Mouse (Mus musculus): ENCODE measurements at regions not wholly inside any gene's neighbourhood (a gene's known extent, or its start where the extent isn't known, plus 50 kb on each side); places are given as distances from the start of the nearest gene placed in this dataset.
A peak's percentile ranks its signal among the peaks of the same experiment; 100 is the strongest.
"Not testable (repeated sequence)": the region's sequence is repeated elsewhere in the genome, so short reads cannot be mapped to it uniquely, and the experiment has no call there.

- Histone ChIP-seq H3K4me1 (ENCODE audit: control insufficient read depth, insufficient read depth, low read length) (no peaks in the 10 kb centered on the region; the same call in 1 of the 2 replicates), H3K4me3 (ENCODE audit: insufficient read depth, low read length) (no peak overlapping the region), H3K27ac (ENCODE audit: insufficient read depth, low read length) (peak overlapping the region; percentile 13; the same call in 1 of the 2 replicates)
- no peak for TF ChIP-seq CTCF (IDR thresholded peaks at IDR 0.05; ENCODE audit: borderline replicate concordance, insufficient read depth, low read length)
- no peak for TF ChIP-seq POLR2A (IDR thresholded peaks at IDR 0.05; ENCODE audit: low read depth, low read length)
Measured at GRCm38 (mm10) chr3:82259986-82260652, 97.7 kb upstream of the Map9 start.

GRCm38 (mm10) chr3:82250796-82251261, 105.2 kb upstream of the Gucy1a1 start:
- Histone ChIP-seq H3K4me1 (ENCODE audit: control insufficient read depth, insufficient read depth, low read length) (no peaks in the 10 kb centered on the region), H3K27ac (ENCODE audit: insufficient read depth, low read length) (no peak overlapping the region), H3K4me3 (ENCODE audit: insufficient read depth, low read length) (no peak overlapping the region)
- TF ChIP-seq CTCF (IDR thresholded peaks at IDR 0.05; ENCODE audit: borderline replicate concordance, insufficient read depth, low read length) (no peak), POLR2A (IDR thresholded peaks at IDR 0.05; ENCODE audit: low read depth, low read length) (no peak)

- Histone ChIP-seq H3K4me1 (ENCODE audit: control insufficient read depth, insufficient read depth, low read length) (no peaks in the 10 kb centered on the region), H3K4me3 (ENCODE audit: insufficient read depth, low read length) (no peak overlapping the region), H3K27ac (ENCODE audit: insufficient read depth, low read length) (no peak overlapping the region)
- TF ChIP-seq POLR2A (IDR thresholded peaks at IDR 0.05; ENCODE audit: low read depth, low read length) (no peak), CTCF (IDR thresholded peaks at IDR 0.05; ENCODE audit: borderline replicate concordance, insufficient read depth, low read length) (no peak)
Measured at GRCm38 (mm10) chr3:82249968-82250795, 104.6 kb upstream of the Gucy1a1 start.

- TF ChIP-seq POLR2A (IDR thresholded peaks at IDR 0.05; ENCODE audit: low read depth, low read length) (no peak), CTCF (IDR thresholded peaks at IDR 0.05; ENCODE audit: borderline replicate concordance, insufficient read depth, low read length) (no peak)
- H3K27ac ChIP-seq (ENCODE audit: insufficient read depth, low read length) = no peak overlapping the region
- H3K4me1 ChIP-seq (ENCODE audit: control insufficient read depth, insufficient read depth, low read length) = no peaks in the 10 kb centered on the region
- H3K4me3 ChIP-seq (ENCODE audit: insufficient read depth, low read length) = no peak overlapping the region
Measured at GRCm38 (mm10) chr3:82236377-82237057, 90.9 kb upstream of the Gucy1a1 start.

- no peak overlapping the region for H3K4me3 ChIP-seq (ENCODE audit: insufficient read depth, low read length)
- H3K27ac ChIP-seq (ENCODE audit: insufficient read depth, low read length) = no peak overlapping the region
- H3K4me1 ChIP-seq (ENCODE audit: control insufficient read depth, insufficient read depth, low read length) = no peaks in the 10 kb centered on the region
- TF ChIP-seq POLR2A (IDR thresholded peaks at IDR 0.05; ENCODE audit: low read depth, low read length) = no peak
- TF ChIP-seq CTCF (IDR thresholded peaks at IDR 0.05; ENCODE audit: borderline replicate concordance, insufficient read depth, low read length) = no peak
Measured at GRCm38 (mm10) chr3:82234306-82234705, 88.7 kb upstream of the Gucy1a1 start.

GRCm38 (mm10) chr3:82223379-82223778, 77.8 kb upstream of the Gucy1a1 start:
- no peak overlapping the region for H3K4me3 ChIP-seq (ENCODE audit: insufficient read depth, low read length)
- TF ChIP-seq POLR2A (IDR thresholded peaks at IDR 0.05; ENCODE audit: low read depth, low read length) (no peak), CTCF (IDR thresholded peaks at IDR 0.05; ENCODE audit: borderline replicate concordance, insufficient read depth, low read length) (no peak)
- no peaks in the 10 kb centered on the region for H3K4me1 ChIP-seq (ENCODE audit: control insufficient read depth, insufficient read depth, low read length)
- H3K27ac ChIP-seq (ENCODE audit: insufficient read depth, low read length) = no peak overlapping the region

GRCm38 (mm10) chr3:82221924-82222323, 76.3 kb upstream of the Gucy1a1 start:
- Histone ChIP-seq H3K4me1 (ENCODE audit: control insufficient read depth, insufficient read depth, low read length) (no peaks in the 10 kb centered on the region), H3K27ac (ENCODE audit: insufficient read depth, low read length) (no peak overlapping the region), H3K4me3 (ENCODE audit: insufficient read depth, low read length) (no peak overlapping the region)
- TF ChIP-seq CTCF (IDR thresholded peaks at IDR 0.05; ENCODE audit: borderline replicate concordance, insufficient read depth, low read length) = no peak
- TF ChIP-seq POLR2A (IDR thresholded peaks at IDR 0.05; ENCODE audit: low read depth, low read length) = no peak

- H3K27ac ChIP-seq (ENCODE audit: insufficient read depth, low read length); H3K4me1 ChIP-seq (ENCODE audit: control insufficient read depth, insufficient read depth, low read length); H3K4me3 ChIP-seq (ENCODE audit: insufficient read depth, low read length): not testable (repeated sequence)
Measured at GRCm38 (mm10) chr3:82219192-82219885, 73.8 kb upstream of the Gucy1a1 start.
